Mouse (Mus musculus) v-Abl transformed pro-B cells (cell line): ENCODE measurements at regions not wholly inside any gene's neighbourhood (a gene's known extent, or its start where the extent isn't known, plus 50 kb on each side); places are given as distances from the start of the nearest gene placed in this dataset.

Source experiments
- in situ Hi-C, 2 experiments: fragments of 400-800 bp; cut with MboI; formaldehyde crosslinking; loops; one replicate each; pipeline ENCODE4 v1.15.1; 2025; ENCODE audit not compliant: unreplicated experiment in 2 of 2

DNA sequence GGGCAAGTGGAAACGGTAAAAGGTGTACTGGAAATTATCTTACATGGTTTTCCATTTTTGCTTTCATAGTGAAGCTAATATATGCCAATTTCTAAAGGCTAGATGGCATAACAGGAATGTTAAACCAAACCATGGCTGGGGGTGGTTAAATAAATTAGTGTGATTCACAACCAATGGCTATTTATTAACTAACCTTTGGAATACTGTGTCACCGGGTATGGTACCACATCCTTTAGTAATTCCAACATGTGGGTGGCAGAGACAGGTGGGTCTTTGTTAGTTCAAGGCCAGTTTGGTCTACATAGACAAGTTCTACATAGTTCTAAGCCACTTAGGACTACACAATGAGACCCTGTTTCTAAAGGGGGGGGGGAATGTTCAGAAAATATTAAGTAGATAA, 179.8 kb upstream of the Plxnc1 start:
- in situ Hi-C loops, result no loop called here

DNA sequence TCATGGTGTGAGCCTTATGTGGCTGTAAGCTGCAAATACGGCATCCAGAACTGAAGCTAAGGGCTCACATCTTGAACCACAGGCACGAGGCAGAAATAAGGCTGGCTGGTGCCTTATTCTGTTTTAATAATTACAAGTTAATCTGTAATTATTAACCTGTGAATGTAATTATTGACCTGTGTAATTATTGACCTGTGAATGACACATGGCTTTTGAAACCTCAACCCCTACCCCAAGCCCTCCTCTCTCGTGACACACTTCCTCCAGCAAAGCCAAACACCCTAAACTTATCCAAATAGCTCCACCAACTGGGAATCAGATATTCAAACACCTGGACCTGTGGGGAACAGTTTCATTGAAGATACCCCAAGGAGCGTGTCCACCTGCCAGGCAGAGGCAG, 175.4 kb upstream of the Plxnc1 start:
- in situ Hi-C loops, result no loop called here

DNA sequence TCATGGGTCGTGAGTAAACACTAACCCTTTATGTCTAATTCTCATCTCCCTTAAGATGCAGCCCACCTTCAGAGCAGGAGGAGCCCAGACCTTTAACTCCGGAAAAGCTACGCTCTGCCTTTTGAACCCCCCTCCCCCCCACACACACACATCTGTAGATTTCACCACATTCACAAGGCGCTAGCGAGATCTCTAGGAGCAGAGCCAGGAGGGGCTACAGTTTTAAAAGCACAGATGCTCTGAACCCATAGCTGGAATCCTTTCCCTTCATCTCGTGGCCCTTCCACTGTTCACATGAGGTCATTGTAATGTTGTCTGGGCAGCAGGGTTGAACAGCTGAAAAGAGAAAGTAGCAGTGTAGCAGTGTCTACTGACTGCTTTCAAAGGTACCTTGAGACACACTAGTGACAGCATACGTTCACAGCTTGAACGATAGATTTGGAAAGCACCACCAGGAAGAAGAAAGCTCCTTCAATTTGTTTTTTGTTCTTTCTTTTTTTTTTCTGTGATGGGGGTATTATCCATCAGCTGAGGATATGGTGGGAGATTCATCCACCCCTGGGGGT, 174.2 kb upstream of the Plxnc1 start:
- in situ Hi-C loops, result no loop called here

DNA sequence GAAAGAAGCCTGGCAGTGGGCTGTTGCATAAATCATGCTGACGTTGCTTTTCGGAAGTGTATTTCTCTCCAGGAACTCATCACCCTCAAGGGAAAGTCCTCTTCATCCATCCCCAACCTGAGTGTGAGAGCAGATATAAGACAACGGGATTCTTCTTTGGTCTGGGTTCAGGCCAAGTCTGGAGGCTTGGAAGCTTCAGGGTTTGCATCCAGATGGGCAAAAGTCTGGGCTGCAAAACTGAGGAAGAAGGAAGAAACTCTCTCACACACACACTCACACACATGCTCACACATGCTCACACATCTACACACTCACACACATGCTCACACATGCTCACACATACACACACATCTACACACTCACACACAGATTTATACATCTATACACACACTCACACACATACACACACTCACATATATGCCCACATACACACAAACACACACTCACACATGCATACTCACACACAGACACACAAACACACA, 173.1 kb upstream of the Plxnc1 start:
- in situ Hi-C loops, result no loop called here

DNA sequence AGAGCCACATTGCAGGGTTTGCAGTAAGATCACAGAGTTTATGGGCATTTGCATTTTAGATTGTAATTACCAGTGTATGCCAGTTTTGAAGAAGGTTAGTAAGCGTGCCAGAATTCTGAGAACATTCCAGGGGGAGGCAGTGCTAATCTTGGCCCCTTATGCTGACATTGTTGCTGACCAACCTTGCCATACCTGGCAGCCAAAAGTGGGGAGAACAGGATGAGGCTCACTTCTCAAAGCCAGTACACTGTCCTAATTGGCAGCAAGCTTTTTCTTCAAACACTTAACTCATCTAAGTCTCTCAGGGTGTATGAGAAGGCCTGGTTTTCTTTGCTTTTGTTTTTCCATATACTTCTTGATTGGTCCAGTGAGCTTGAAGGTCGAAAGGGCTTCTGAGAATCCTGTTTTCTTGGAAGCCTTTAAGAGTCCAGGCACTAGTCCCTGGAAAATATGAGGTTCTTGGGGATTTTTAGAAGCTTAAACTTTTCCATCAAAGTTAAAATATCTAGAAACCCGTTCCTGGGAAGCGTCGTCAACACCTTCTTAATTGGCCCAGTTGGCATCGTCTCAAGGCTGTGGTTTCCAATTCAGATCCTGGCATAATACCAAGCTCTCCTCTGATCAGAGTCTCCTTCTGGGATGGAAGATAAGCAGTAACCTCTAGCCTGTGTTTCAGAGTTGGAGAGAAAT, 172.6 kb upstream of the Plxnc1 start:
- in situ Hi-C loops, result no loop called here

DNA sequence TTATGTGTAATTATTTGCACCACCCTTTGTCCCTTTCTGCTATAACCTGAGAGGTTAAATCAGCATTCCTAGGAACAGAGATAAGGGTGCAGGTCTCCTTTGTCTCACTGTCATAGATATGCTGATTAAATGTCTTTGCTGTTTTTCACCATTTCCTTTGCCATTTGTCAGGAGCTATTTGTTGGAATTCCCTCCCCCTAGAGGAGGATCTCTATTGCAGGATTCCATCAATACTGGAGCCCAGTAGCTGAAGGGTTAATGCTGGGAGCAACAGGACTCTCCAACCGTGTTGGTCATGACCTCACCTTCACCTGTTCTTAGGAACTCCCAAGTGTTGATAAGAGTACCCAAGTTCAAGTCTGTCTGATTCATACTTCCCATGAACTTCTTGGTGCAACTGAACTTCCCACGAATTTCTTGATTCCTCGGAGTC, 172.0 kb upstream of the Plxnc1 start:
- in situ Hi-C loops, result no loop called here

DNA sequence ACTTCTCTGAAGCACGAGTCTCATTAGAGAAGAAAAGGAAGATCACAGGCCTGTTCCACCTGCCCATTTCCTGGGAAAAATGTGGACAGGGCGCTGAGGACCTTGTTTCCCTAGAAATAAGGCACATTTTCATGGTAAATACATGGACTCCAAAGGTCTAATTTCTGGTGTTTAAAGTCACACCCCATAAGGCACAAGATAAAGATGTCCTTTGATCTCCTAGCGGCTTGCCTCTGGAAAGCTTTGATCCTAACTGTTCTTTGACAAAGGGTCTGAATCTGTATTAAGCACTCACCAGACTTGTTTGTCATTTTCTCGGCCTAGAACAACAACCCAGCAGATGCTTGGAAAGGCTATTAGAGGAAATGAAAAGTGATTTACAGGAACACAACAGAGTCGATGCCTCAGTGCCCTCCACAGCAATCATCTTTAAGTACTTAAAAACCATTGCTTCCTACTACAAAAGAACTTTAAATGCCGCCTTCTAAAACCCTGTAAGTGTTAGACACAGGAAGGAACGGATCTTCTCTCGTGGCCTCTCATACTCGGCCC, 168.3 kb upstream of the Plxnc1 start:
- in situ Hi-C loops, result loop anchor here in 1 of 2 experiments (5.0 kb wide), 1 partner anchor 54 kb away; no protein-coding TSS in a partner anchor

DNA sequence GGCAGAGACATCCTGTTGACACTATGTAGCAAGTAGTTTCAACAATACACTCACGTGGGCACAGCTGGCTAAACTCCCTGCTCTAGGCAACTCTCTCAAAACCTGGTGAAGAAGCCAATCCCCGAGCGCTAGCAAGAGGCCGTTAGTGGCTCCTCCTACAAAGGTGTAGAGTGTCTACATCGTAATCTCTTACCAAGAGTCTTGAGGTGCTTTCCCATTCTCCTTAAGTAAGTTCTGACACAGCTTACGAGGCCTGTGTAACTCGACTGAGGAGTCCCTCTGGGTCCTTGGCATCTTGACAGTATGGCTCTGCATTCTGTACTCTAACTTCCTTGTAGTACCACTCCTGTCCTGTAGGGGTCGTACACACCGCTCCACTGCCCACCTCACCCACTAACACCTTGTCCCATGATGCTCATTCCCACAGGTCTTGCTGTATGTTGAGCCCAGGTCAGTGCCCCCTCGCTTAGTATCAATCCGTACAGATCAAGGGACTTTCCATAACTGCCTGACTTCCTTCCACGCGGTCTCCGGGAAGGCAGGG, 167.7 kb upstream of the Plxnc1 start:
- in situ Hi-C loops, result loop anchor here in 1 of 2 experiments (5.0 kb wide), 1 partner anchor 55 kb away; no protein-coding TSS in a partner anchor

DNA sequence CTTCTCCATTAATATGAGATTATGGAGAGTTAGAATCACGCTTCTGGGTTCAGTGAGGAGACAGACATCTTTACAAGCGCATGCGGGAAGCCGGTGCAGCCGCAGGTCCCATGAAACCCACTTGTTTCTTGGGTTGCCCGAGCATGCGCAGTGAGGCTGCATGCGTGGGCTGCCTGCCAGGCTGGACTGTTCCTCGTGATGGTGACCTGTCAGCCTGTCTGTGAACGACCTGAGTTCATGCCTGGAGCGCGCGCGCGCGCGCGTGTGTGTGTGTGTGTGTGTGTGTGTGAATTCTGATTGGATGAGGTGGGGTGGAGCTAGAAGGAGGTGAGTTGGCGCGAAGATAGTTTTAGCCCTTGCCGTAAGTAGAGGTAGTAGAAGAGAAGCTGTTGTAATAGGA, 166.2 kb upstream of the Plxnc1 start:
- in situ Hi-C loops, result loop anchor here in 1 of 2 experiments (5.0 kb wide), 1 partner anchor 57 kb away; no protein-coding TSS in a partner anchor

DNA sequence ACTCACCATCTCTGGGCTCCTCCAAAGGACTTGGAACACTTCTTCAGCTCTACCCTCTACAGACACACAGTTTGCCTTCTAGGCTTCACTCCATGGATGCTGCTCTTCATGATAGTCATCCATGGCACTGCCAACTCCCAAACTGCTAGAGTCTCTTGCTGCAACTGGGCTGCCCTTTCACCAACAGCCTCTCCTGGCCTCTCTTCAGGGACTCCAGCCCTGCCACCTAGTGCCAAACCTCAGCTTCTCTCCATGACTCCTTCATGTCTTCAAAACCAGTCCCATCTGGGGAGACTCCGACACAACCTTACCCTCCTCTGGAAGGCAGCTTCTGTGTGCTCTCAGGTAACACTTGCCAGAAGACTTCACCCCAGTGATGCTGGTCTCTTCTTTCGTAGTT, 164.9 kb upstream of the Plxnc1 start:
- in situ Hi-C loops, result no loop called here

DNA sequence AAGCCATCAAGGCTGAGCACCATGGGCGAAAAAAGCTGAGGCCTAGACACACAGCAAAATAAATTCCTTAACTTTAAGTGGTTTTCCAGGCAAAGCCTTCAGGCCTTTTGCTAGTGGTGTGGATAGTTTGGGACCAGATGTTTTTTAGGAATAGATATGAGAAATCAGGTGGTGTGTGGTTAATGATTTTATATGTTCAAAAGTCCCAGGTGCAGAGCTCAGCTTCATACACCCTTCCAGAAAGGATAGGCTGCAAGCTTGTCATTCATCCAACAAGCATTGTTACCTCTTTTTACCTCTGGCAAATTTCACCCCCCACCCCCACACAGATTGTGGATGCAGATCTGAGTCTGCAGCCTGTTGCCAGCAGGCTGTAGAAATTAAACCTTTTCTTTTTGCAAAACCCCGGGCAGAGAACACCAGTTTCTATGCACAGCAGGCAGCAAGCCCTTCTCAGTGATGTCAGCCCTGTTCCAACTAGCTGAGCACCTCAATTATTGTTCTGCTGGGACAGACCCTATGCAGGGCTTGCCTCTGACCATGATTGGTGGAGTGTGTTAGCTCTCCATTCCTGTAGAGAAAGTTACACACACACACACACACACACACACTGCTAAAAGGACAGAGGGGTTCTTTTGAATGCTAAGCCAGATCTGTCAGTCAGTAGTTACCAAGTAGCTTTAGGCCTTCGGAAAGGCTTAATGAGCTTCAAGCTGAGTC, 163.1 kb upstream of the Plxnc1 start:
- in situ Hi-C loops, result no loop called here

DNA sequence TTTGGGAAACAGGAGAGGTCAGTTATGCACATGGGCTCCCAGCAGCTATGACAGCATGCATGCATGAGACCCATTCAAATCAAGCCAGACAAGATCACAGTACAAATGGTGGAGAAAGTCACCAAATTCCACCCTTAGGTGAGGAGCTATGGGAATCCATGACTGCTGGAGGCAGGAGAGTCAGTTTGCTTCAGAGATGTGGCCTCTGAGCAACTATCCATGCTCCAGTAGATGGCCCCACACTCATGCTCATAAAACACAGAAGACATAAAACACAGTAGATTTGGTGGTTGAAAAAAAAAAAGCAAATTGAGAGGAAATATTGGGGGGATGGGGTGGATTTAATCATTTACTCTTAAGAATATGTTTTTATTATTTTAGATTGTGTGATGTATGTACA, 159.2 kb upstream of the Plxnc1 start:
- in situ Hi-C loops, result loop anchor here (5.0 kb wide), 6 partner anchors 78 to 438 kb away; partner anchors contain the start of genes Cradd (in 2 of the 2) and Socs2 (in 2 of the 2)

DNA sequence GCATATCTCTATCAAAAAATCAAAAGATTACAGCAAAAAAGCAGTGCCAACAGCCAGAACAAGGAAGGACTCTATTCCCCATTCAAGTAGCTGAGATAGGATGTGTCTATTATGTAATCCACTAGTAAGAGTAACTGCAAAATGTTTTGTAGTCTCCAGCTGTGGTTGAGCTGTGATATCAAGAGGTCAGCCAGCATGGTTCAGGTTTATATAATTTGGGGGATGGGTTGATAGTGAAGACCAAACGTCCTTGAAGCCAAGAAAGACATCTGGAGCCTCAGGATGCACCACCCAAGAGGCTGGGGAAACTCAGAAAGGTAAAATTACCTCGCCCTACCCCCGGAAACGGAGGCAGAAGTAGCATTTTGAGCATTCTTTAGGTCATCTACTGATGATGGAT, 158.3 kb upstream of the Plxnc1 start:
- in situ Hi-C loops, result loop anchor here (5.0 kb wide), 6 partner anchors 79 to 439 kb away; partner anchors contain the start of genes Cradd (in 2 of the 2) and Socs2 (in 2 of the 2)

DNA sequence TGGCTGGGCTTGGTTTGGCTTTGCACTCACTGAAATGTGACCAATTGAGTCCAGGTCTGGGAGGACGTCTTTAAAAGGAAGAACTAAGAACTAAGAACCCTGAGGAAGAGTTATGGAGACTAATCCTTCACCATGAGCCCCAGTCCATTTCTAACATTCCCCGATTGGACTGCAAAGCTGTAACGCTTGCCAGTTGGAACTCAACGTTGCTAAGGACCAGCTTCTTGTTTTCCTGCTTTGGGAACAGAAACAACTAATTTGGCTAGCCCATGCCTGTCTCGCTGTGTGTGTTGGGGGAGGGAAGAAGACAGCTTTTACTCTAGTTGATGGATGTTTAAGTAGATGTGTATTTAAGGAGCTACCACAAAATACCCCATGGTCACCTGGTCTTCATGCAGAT, 155.3 kb upstream of the Plxnc1 start:
- in situ Hi-C loops, result loop anchor here (5.0 to 25.0 kb wide), 9 partner anchors 82 to 935 kb away; partner anchors contain the start of genes Cradd (in 2 of the 2) and Socs2 (in 2 of the 2)

DNA sequence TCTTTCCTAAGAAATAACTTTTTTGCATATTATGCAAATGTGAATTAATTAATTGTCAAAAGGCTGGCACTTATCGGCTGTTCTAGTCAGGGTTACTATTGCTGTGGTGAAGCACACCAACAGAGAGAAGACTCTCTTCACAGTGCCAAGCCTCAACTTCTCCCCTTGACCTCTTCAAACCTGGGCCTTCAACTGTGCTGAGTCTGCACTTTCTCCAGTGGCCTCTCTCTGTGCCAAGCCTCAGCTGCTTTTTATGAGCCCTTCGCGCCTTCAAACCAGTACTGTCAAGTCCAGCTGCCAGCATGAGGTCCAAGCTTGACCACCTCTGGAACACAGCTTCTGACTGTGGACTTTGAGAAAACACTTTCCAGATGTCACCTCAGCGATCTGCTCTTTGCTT, 151.2 kb upstream of the Plxnc1 start:
- in situ Hi-C loops, result loop anchor here (10.0 to 25.0 kb wide), 3 partner anchors 791 to 939 kb away; no protein-coding TSS in a partner anchor

DNA sequence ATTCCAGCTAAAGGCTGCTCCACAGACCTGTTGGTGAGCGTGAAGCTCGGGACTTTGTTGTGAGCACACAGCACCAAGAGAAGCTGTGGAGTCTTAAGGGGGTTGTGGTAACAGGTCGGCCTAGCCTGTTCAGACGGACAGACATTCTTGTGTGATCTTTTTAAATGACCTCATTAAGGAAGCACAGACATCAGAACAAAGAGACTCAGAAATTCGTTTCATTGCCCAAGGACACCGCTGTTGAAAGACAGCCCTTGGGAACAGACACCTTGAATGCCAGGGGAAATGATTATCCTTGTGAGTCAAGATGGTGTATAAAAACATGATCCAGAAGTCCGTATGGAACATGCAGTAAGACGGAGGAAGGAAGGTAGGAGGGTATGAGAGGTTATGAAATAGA, 150.1 kb upstream of the Plxnc1 start:
- in situ Hi-C loops, result loop anchor here (5.0 to 25.0 kb wide), 4 partner anchors 102 to 940 kb away; no protein-coding TSS in a partner anchor

DNA sequence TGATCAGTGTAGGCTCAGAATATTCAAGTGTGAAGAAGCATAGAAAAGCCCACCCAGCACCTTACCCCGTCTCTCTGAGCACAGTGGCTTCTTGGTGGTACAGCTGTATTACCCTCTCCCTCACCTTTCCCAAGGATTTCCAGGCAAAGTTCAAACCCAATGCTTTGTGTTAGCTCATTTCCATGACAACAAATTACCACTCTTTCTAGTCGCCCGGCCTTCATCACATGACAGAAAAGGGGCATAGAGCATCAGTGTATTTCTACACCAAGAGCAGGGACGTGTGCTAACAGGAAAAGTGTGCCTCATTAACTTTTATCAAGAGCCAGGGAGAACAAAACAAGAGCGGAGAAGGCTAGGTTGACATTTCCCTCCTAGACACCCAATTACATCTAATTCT, 148.6 kb upstream of the Plxnc1 start:
- in situ Hi-C loops, result loop anchor here (5.0 to 25.0 kb wide), 4 partner anchors 101 to 942 kb away; no protein-coding TSS in a partner anchor

DNA sequence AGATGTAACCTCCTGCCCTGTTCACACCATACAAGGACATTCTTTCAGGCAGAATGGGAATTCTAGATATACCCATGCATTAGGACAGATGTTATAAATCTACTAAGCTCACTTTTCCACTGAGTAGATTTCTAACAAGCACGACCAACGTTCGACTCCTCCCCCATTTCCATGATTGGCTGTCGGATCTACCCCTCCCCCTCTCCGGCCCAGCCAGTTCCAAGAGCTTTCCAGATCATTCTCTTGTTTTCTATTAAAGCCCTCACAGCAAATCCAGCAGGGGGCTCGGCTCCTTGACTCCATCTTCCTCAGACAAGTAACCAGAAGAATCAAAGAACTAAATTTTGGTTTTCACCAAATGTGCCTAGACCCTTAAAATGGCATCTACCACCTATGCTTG, 146.5 kb upstream of the Plxnc1 start:
- in situ Hi-C loops, result loop anchor here (5.0 to 25.0 kb wide), 4 partner anchors 99 to 944 kb away; no protein-coding TSS in a partner anchor

DNA sequence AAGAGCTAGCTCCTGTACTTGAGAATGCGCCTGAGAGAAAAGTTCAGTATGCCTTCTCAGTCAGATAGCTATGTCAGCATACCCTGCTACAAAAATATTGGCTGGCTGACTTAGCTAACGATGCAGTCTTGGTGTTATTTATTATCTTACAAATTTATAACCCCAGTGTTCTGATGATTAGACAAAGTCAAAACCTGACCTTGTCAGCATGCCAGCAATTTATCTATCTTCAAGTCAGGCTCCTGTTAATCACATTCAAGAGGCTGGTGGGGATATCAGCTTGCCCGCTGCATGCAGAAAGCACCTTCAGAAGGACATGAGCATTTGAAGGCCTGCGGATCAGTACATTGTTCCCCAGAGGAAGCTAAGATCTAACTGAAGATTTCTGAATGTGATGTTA, 146.0 kb upstream of the Plxnc1 start:
- in situ Hi-C loops, result loop anchor here (5.0 to 25.0 kb wide), 4 partner anchors 98 to 944 kb away; no protein-coding TSS in a partner anchor

DNA sequence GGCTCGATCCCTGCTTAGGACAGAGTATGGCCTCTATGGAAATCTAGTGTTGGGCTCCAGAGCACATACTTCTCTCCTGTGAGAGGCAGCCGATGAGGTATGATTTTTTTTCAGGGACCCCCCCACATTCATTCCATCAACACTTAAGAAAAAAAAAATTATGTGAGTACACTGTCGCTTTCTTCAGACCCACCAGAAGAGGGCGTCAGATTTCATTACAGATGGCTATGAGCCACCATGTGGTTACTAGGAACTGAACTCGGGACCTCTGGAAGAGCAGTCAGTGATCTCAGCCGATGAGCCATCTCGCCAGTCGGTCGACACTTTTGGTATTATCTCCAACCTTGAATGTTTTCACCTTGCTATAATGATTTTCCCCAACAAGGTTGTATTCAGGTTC, 145.4 kb upstream of the Plxnc1 start:
- in situ Hi-C loops, result loop anchor here (5.0 to 25.0 kb wide), 4 partner anchors 98 to 945 kb away; no protein-coding TSS in a partner anchor
